Mouse (Mus musculus): Measurements from ENCODE around the gene Fmnl2. TPM values are rescaled to one million over a fixed set of nuclear protein-coding genes. Genes with fewer than 3 reads are reported as not detected.

The Fmnl2 gene
- polyA plus RNA-seq, 2 experiments, result 12.6 to 27.2 TPM

- Histone ChIP-seq H3K4me2 (replicated peaks; ENCODE audit: low read depth, low read length, severe bottlenecking) (no peak overlapping the region), H3K27ac (replicated peaks; ENCODE audit: low read depth, low read length) (0 out of 2 replicates have a peak overlapping the region, but pooled peaks have one; percentile 1), H3K4me3 (replicated peaks; ENCODE audit: low read length) (no peak overlapping the region), H3K4me1 (ENCODE audit: control insufficient read depth, insufficient read depth, low read length) (peaks cover 26% of the 10 kb centered on the region), H3K9me3 (ENCODE audit: control insufficient read depth, low read length) (no peaks in the 10 kb centered on the region), H3K27me3 (ENCODE audit: control insufficient read depth, insufficient read depth, low read length) (no peaks in the 10 kb centered on the region), H3K9ac (ENCODE audit: low read depth, low read length, severe bottlenecking) (no peak overlapping the region), H3K36me3 (ENCODE audit: control insufficient read depth, insufficient read depth, low read length) (0 out of 2 replicates have a peak, but pooled peaks cover 7% of the 10 kb centered on the region)
- ATAC-seq (ENCODE audit: low FRiP score, low read depth), result no peak
- WGBS, result 59% methylated on average over 5 of the region's 5 CpGs
- no peak for TF ChIP-seq POLR2A (IDR thresholded peaks at IDR 0.05; ENCODE audit: borderline replicate concordance, extremely low read depth, insufficient read depth, insufficient read length)
- no peak for DNase-seq (ENCODE audit: low spot score)
Measured at GRCm38 (mm10) chr2:53026056-53026769, 168.6 kb downstream of the Fmnl2 start.

GRCm38 (mm10) chr2:53028868-53029267 is 171.2 kb downstream of the Fmnl2 start:
- 0 out of 2 replicates have a peak, but pooled peaks cover 4% of the 10 kb centered on the region for H3K36me3 ChIP-seq (ENCODE audit: control insufficient read depth, insufficient read depth, low read length)
- 0 out of 2 replicates have a peak overlapping the region, but pooled peaks have one; percentile 90 for H3K27ac ChIP-seq (replicated peaks; ENCODE audit: low read depth, low read length)
- no peaks in the 10 kb centered on the region for H3K27me3 ChIP-seq (ENCODE audit: control insufficient read depth, insufficient read depth, low read length)
- H3K9ac ChIP-seq (ENCODE audit: low read depth, low read length, severe bottlenecking), result no peak overlapping the region
- no peak for ATAC-seq (ENCODE audit: low FRiP score, low read depth)
- H3K4me2 ChIP-seq (replicated peaks; ENCODE audit: low read depth, low read length, severe bottlenecking), result no peak overlapping the region
- H3K9me3 ChIP-seq (ENCODE audit: control insufficient read depth, low read length), result no peaks in the 10 kb centered on the region
- 100% methylated on average over 1 of the region's 1 CpGs for WGBS
- no peak for TF ChIP-seq POLR2A (IDR thresholded peaks at IDR 0.05; ENCODE audit: borderline replicate concordance, extremely low read depth, insufficient read depth, insufficient read length)
- H3K4me3 ChIP-seq (replicated peaks; ENCODE audit: low read length), result no peak overlapping the region
- peaks cover 30% of the 10 kb centered on the region for H3K4me1 ChIP-seq (ENCODE audit: control insufficient read depth, insufficient read depth, low read length)
- DNase-seq (ENCODE audit: low spot score), result no peak

DNA sequence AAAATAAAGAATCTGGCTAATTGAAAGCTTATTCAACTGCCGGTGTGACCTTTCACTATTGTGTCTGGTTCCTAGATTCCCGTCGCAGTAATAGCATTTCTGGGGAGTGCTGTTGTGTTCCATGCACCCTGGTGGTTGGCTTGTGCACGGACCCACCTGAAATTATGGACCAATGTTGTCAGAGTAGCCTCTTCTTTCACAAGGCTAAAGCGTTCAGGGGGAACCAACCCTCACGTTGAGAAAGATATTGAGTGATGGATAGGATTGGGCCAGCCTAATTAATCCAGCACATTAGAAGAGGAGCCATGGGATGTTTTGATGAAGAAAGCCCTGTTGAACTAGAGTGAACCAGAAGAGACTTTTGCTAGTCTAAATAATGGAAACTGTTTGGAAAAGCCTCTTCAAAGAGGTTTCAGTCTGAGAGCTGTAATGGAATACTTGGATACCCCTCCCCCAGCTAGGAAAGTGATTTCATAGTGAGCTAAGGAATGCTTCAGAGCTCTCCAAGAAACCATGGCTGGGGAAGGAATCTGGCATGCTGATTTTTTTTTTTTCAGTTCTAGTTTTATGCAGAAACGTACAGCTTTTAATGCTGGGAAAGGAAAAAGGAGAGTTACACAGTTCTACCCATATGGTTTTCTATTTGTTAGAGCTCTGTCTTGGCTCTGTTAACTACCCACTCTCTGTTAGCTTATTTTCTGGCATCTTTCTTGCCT is 172.2 kb downstream of the Fmnl2 start:
- Histone ChIP-seq H3K27ac (replicated peaks; ENCODE audit: low read depth, low read length) (peak overlapping the region; percentile 90), H3K9me3 (ENCODE audit: control insufficient read depth, low read length) (no peaks in the 10 kb centered on the region), H3K36me3 (ENCODE audit: control insufficient read depth, insufficient read depth, low read length) (0 out of 2 replicates have a peak, but pooled peaks cover 4% of the 10 kb centered on the region), H3K4me2 (replicated peaks; ENCODE audit: low read depth, low read length, severe bottlenecking) (peak overlapping the region; percentile 23), H3K9ac (ENCODE audit: low read depth, low read length, severe bottlenecking) (no peak overlapping the region), H3K4me3 (replicated peaks; ENCODE audit: low read length) (no peak overlapping the region), H3K4me1 (ENCODE audit: control insufficient read depth, insufficient read depth, low read length) (peaks cover 30% of the 10 kb centered on the region), H3K27me3 (ENCODE audit: control insufficient read depth, insufficient read depth, low read length) (no peaks in the 10 kb centered on the region)
- WGBS, result 41% methylated on average over 7 of the region's 7 CpGs
- DNase-seq (ENCODE audit: low spot score) (peak; percentile 97), ATAC-seq (ENCODE audit: low FRiP score, low read depth) (peak; percentile 90)
- TF ChIP-seq POLR2A (IDR thresholded peaks at IDR 0.05; ENCODE audit: borderline replicate concordance, extremely low read depth, insufficient read depth, insufficient read length), result no peak

DNA sequence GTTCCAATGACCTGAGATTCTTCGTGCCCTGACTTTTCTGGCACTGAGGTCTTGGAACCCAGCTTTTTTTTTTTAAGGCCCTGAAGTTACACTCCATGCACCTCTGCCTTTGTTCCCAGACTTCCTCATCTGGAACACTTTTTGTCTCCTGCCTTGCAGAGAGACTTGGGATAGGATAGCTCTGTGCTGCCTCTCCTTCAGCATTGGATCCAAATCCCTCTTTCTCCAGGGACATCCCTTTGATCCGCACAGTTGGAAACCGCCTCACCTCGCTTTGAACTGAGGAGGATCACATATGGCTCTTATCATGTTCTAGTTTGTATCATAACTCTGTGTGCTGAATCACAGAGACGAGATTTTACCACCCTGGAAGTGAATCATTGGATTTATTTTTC is 172.8 kb downstream of the Fmnl2 start:
- H3K4me3 ChIP-seq (replicated peaks; ENCODE audit: low read length), result no peak overlapping the region
- H3K27me3 ChIP-seq (ENCODE audit: control insufficient read depth, insufficient read depth, low read length), result no peaks in the 10 kb centered on the region
- H3K9ac ChIP-seq (ENCODE audit: low read depth, low read length, severe bottlenecking), result no peak overlapping the region
- WGBS, result 41% methylated on average over 5 of the region's 5 CpGs
- TF ChIP-seq POLR2A (IDR thresholded peaks at IDR 0.05; ENCODE audit: borderline replicate concordance, extremely low read depth, insufficient read depth, insufficient read length), result no peak
- 0 out of 2 replicates have a peak, but pooled peaks cover 4% of the 10 kb centered on the region for H3K36me3 ChIP-seq (ENCODE audit: control insufficient read depth, insufficient read depth, low read length)
- peak; percentile 49; the same call in 1 of the 2 replicates for ATAC-seq (ENCODE audit: low FRiP score, low read depth)
- no peaks in the 10 kb centered on the region for H3K9me3 ChIP-seq (ENCODE audit: control insufficient read depth, low read length)
- H3K4me2 ChIP-seq (replicated peaks; ENCODE audit: low read depth, low read length, severe bottlenecking), result peak overlapping the region; percentile 23; the same call in 1 of the 2 replicates
- no peak for DNase-seq (ENCODE audit: low spot score)
- H3K27ac ChIP-seq (replicated peaks; ENCODE audit: low read depth, low read length), result peak overlapping the region; percentile 90
- H3K4me1 ChIP-seq (ENCODE audit: control insufficient read depth, insufficient read depth, low read length), result peaks cover 30% of the 10 kb centered on the region

DNA sequence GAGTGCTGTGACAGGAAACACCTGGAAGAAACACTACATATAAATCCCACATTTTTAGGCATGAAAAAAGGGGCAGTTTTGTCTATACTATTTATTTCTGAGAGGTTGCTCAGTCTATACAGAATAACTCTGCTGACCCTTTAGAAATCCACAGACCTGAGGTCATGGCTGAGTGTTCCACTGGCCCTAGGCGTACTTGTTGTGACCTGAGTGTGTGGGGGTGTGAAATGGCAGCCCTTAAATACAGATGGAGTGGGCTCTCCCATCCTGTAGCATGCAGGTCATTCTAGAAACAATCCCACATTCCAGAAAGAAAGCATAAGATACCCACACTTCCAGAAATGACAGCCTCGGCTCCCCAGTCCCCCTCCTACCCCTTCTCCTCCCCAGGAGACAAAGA is 180.6 kb downstream of the Fmnl2 start:
- Histone ChIP-seq H3K36me3 (ENCODE audit: control insufficient read depth, insufficient read depth, low read length) (0 out of 2 replicates have a peak, but pooled peaks cover 2% of the 10 kb centered on the region), H3K4me3 (replicated peaks; ENCODE audit: low read length) (no peak overlapping the region), H3K9ac (ENCODE audit: low read depth, low read length, severe bottlenecking) (no peak overlapping the region), H3K4me2 (replicated peaks; ENCODE audit: low read depth, low read length, severe bottlenecking) (no peak overlapping the region), H3K4me1 (ENCODE audit: control insufficient read depth, insufficient read depth, low read length) (peaks cover 41% of the 10 kb centered on the region), H3K27ac (replicated peaks; ENCODE audit: low read depth, low read length) (peak overlapping the region; percentile 21; the same call in 1 of the 2 replicates), H3K27me3 (ENCODE audit: control insufficient read depth, insufficient read depth, low read length) (no peaks in the 10 kb centered on the region), H3K9me3 (ENCODE audit: control insufficient read depth, low read length) (no peaks in the 10 kb centered on the region)
- WGBS, result 34% methylated on average over 2 of the region's 2 CpGs
- DNase-seq (ENCODE audit: low spot score), result no peak
- TF ChIP-seq POLR2A (IDR thresholded peaks at IDR 0.05; ENCODE audit: borderline replicate concordance, extremely low read depth, insufficient read depth, insufficient read length), result no peak
- ATAC-seq (ENCODE audit: low FRiP score, low read depth), result peak; percentile 30; the same call in 1 of the 2 replicates

Measured in limb, embryonic 14.5 days (tissue).